Mouse (Mus musculus) heart, embryonic 16.5 days (tissue): ENCODE data around the gene Hist1h2bl. TPM values are rescaled to one million over a fixed set of nuclear protein-coding genes. Genes with fewer than 3 reads are reported as not detected.
A peak's percentile ranks its signal among the peaks of the same experiment; 100 is the strongest.
"Not testable (repeated sequence)": the region's sequence is repeated elsewhere in the genome, so short reads cannot be mapped to it uniquely, and the experiment has no call there.

Experiments
- ATAC-seq: fragments of 200-750 bp; cut with Nextera tagmentation; replicated peaks from 2 replicates; pipeline ENCODE4 v1.8.0; 2017; ENCODE audit warnings: moderate number of reproducible peaks; ENCODE audit not compliant: insufficient read depth, low FRiP score; ENCODE audit errors: extremely low read depth
- H3K27ac ChIP-seq: fragments of 300-500 bp; sonication (generic); 2 replicates; pipeline ENCODE4 v1.5.1; 2014; ENCODE audit warnings: mild to moderate bottlenecking, low read length, control low read depth, moderate library complexity
- H3K27me3 ChIP-seq: fragments of 300-500 bp; sonication (generic); 2 replicates; pipeline ENCODE4 v1.6.1; 2014; ENCODE audit warnings: low read length, mixed read lengths; ENCODE audit not compliant: control insufficient read depth, insufficient read depth
- H3K36me3 ChIP-seq: fragments of 300-500 bp; sonication (generic); 2 replicates; pipeline ENCODE4 v1.6.1; 2014; ENCODE audit not compliant: control insufficient read depth, insufficient read depth
- H3K4me1 ChIP-seq: fragments of 300-500 bp; sonication (generic); 2 replicates; pipeline ENCODE4 v1.6.1; 2014; ENCODE audit warnings: low read length, mixed read lengths; ENCODE audit not compliant: control insufficient read depth, insufficient read depth
- H3K4me2 ChIP-seq: fragments of 300-500 bp; sonication (generic); 2 replicates; pipeline ENCODE4 v1.6.1; 2014; ENCODE audit warnings: low read depth, mild to moderate bottlenecking, control low read depth, low read length
- H3K4me3 ChIP-seq: fragments of 300-500 bp; sonication (generic); 2 replicates; pipeline ENCODE4 v1.5.1; 2014; ENCODE audit warnings: mild to moderate bottlenecking, control low read depth, low read length
- H3K9ac ChIP-seq: fragments of 300-500 bp; sonication (generic); 2 replicates; pipeline ENCODE4 v1.6.1; 2014; ENCODE audit warnings: low read length, control low read depth
- H3K9me3 ChIP-seq: fragments of 300-500 bp; sonication (generic); replicated peaks from 2 replicates; pipeline ENCODE4 v1.6.1; 2016; ENCODE audit warnings: low read length; ENCODE audit not compliant: control insufficient read depth
- WGBS: fragments of 180-500 bp; shearing (Covaris S2); extraction: QIAGEN DNeasy Blood & Tissue Kit; methylation state at CpG from one replicate; pipeline ENCODE4 v1.1.7; 2014; 5-methylcytosine and 5-hydroxymethylcytosine counted together
- polyA plus RNA-seq: library from polyadenylated mRNA; unstranded; fragments of >200 nt; fragmentation: Nextera tagmentation; extraction: Ambion mirVana; gene quantifications from 2 replicates; pipeline ENCODE4 v1.2.1, GENCODE M21; 2015

Gene Hist1h2bl
- polyA plus RNA-seq, 1 experiment from 2014 or later, result 1.7 TPM

- H3K9ac ChIP-seq, result peak overlapping the region; percentile 60
- H3K4me1 ChIP-seq, result peaks cover 21% of the 10 kb centered on the region
- H3K9me3 ChIP-seq, H3K27me3 ChIP-seq, H3K36me3 ChIP-seq: not testable (repeated sequence)
- peak; percentile 10; the same call in 1 of the 2 replicates for ATAC-seq
- H3K27ac ChIP-seq, result peak overlapping the region; percentile 86
- peak overlapping the region; percentile 51 for H3K4me3 ChIP-seq
- WGBS, result 0% methylated on average over 10 of the region's 38 CpGs
- H3K4me2 ChIP-seq, result peak overlapping the region; percentile 91
These were observed 823 bp upstream of the Hist1h2bl start for GRCm38 (mm10) chr13:21716540-21717391.

- H3K4me3 ChIP-seq, result peak overlapping the region; percentile 52
These were observed 646 bp downstream of the Hist1h2bl start for GRCm38 (mm10) chr13:21715131-21715863.

GRCm38 (mm10) chr13:21714725-21715124 lies 1.2 kb downstream of the Hist1h2bl start:
- Histone ChIP-seq H3K36me3 (no peaks in the 10 kb centered on the region), H3K27ac (peak overlapping the region; percentile 81), H3K4me2 (peak overlapping the region; percentile 91), H3K9me3 (no peaks in the 10 kb centered on the region), H3K4me1 (peaks cover 21% of the 10 kb centered on the region), H3K4me3 (peak overlapping the region; percentile 52), H3K9ac (peak overlapping the region; percentile 65), H3K27me3 (no peaks in the 10 kb centered on the region)
- ATAC-seq, result no peak
- WGBS, result 0% methylated on average over 7 of the region's 7 CpGs

More at GRCm38 (mm10) chr13:21715131-21715863, 646 bp downstream of the Hist1h2bl start:
- no peaks in the 10 kb centered on the region for H3K9me3 ChIP-seq
- no peaks in the 10 kb centered on the region for H3K36me3 ChIP-seq
- under 1% methylated on average over 22 of the region's 22 CpGs for WGBS
- H3K27ac ChIP-seq, result peak overlapping the region; percentile 81
- H3K4me2 ChIP-seq, result peak overlapping the region; percentile 91
- H3K9ac ChIP-seq, result peak overlapping the region; percentile 65
- H3K27me3 ChIP-seq, result no peaks in the 10 kb centered on the region
- no peak for ATAC-seq
- peaks cover 21% of the 10 kb centered on the region for H3K4me1 ChIP-seq

- Histone ChIP-seq H3K4me2 (peak overlapping the region; percentile 87), H3K4me1 (peaks cover 11% of the 10 kb centered on the region), H3K27ac (no peak overlapping the region), H3K9ac (no peak overlapping the region; the same call in 1 of the 2 replicates), H3K36me3 (no peaks in the 10 kb centered on the region), H3K4me3 (peak overlapping the region; percentile 93), H3K27me3 (no peaks in the 10 kb centered on the region), H3K9me3 (no peaks in the 10 kb centered on the region)
- WGBS, result 34% methylated on average over 4 of the region's 4 CpGs
- no peak for ATAC-seq
These were observed 4.2 kb downstream of the Hist1h2bl start for GRCm38 (mm10) chr13:21711698-21712097.

GRCm38 (mm10) chr13:21710821-21711525 lies 5.0 kb downstream of the Hist1h2bl start:
- no peaks in the 10 kb centered on the region for H3K9me3 ChIP-seq
- peak overlapping the region; percentile 87 for H3K4me2 ChIP-seq
- peaks cover 11% of the 10 kb centered on the region for H3K4me1 ChIP-seq
- peak overlapping the region; percentile 93 for H3K4me3 ChIP-seq
- ATAC-seq, result peak; percentile 80
- H3K9ac ChIP-seq, result peak overlapping the region; percentile 74
- peak overlapping the region; percentile 40; the same call in 1 of the 2 replicates for H3K27ac ChIP-seq
- H3K36me3 ChIP-seq, result no peaks in the 10 kb centered on the region
- no peaks in the 10 kb centered on the region for H3K27me3 ChIP-seq
- 3% methylated on average over 22 of the region's 22 CpGs for WGBS

GRCm38 (mm10) chr13:21710031-21710711 lies 5.8 kb downstream of the Hist1h2bl start:
- H3K36me3 ChIP-seq, result no peaks in the 10 kb centered on the region
- ATAC-seq, result peak; percentile 79
- H3K27me3 ChIP-seq, result no peaks in the 10 kb centered on the region

GRCm38 (mm10) chr13:21706669-21707068 lies 9.3 kb downstream of the Hist1h2bl start:
- WGBS, result 67% methylated on average over 4 of the region's 4 CpGs
- no peak overlapping the region for H3K4me2 ChIP-seq

More at GRCm38 (mm10) chr13:21710031-21710711, 5.8 kb downstream of the Hist1h2bl start:
- 0% methylated on average over 32 of the region's 32 CpGs for WGBS
- H3K27ac ChIP-seq, result peak overlapping the region; percentile 95
- peak overlapping the region; percentile 93 for H3K4me3 ChIP-seq
- H3K4me1 ChIP-seq, result peaks cover 7% of the 10 kb centered on the region
- peak overlapping the region; percentile 87 for H3K4me2 ChIP-seq
- H3K9ac ChIP-seq, result peak overlapping the region; percentile 80
- no peaks in the 10 kb centered on the region for H3K9me3 ChIP-seq

GRCm38 (mm10) chr13:21697811-21698210 lies 18.1 kb downstream of the Hist1h2bl start, which contains the start of gene Olfr1359:
Gene Olfr1359, plus strand, starts transcription at chr13:21698111.
- H3K4me1 ChIP-seq, result no peaks in the 10 kb centered on the region

More at GRCm38 (mm10) chr13:21706669-21707068, 9.3 kb downstream of the Hist1h2bl start:
- H3K27me3 ChIP-seq, result no peaks in the 10 kb centered on the region
- H3K27ac ChIP-seq, result no peak overlapping the region
- H3K36me3 ChIP-seq, result no peaks in the 10 kb centered on the region
- no peak overlapping the region for H3K4me3 ChIP-seq
- H3K9me3 ChIP-seq, result no peaks in the 10 kb centered on the region
- no peak overlapping the region for H3K9ac ChIP-seq
- 0 out of 2 replicates have a peak, but pooled peaks cover 3% of the 10 kb centered on the region for H3K4me1 ChIP-seq
- ATAC-seq, result no peak

More at GRCm38 (mm10) chr13:21697811-21698210, 18.1 kb downstream of the Hist1h2bl start, which contains the start of gene Olfr1359:
- no peak for ATAC-seq
- no peak within 1 kb of the TSS for H3K27ac ChIP-seq
- H3K36me3 ChIP-seq, result no peaks in the 10 kb centered on the region
- no peak within 1 kb of the TSS for H3K4me3 ChIP-seq
- no peak within 1 kb of the TSS for H3K9ac ChIP-seq
- H3K4me2 ChIP-seq, result no peak within 1 kb of the TSS
- H3K27me3 ChIP-seq, result no peaks in the 10 kb centered on the region
- no peaks in the 10 kb centered on the region for H3K9me3 ChIP-seq
